9 mouse cellular contexts compared by ENCODE assay signal in the genomic region with DNA sequence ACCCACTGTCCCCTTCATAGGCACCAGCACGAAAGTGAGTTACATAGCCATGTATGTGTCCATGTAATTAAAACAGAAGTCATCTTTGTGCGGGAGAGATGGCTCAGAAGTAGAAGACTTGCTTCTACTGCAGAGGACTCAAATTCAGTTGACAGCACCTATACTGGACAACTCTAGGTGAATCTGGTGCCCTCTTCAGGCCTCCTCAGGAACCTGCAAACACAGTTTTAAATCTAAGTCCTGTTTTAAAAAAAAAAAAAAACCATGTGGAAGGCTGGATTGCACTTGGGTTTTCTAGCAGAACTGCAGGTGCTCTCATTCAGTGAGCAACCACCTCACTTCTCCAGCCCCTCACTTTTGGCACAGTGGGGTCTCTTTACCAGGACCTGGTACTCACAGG. TPM values are rescaled to one million over a fixed set of nuclear protein-coding genes. Genes with fewer than 3 reads are reported as not detected.
DNase-seq lines count a peak whose midpoint lies in the region; ATAC-seq lines count a peak whose summit lies in the region.
"Had no signal": no experiment of that assay in that cellular context is flagged by ENCODE, and none has a peak within 500 bp of the region (broad histone marks: within the 10 kb centered on the region; RNA-seq: fewer than 3 reads in every experiment).

No protein-coding gene starts in this region.

- 82% methylated on average over 2 of the region's 2 CpGs for WGBS in forebrain, embryonic 16.5 days
- WGBS in forebrain, embryonic 13.5 days: 87% methylated on average over 2 of the region's 2 CpGs
- WGBS in midbrain, embryonic 16.5 days: 85% methylated on average over 2 of the region's 2 CpGs
- 84% methylated on average over 2 of the region's 2 CpGs for WGBS in midbrain, embryonic 15.5 days

- no peak overlapping the region for H3K27ac ChIP-seq in forebrain, embryonic 16.5 days (ENCODE audit: low read length)
- no peak overlapping the region for H3K27ac ChIP-seq in forebrain, embryonic 13.5 days
- no peak overlapping the region for H3K27ac ChIP-seq in midbrain, embryonic 16.5 days (ENCODE audit: low read length)
- no peak overlapping the region for H3K27ac ChIP-seq in midbrain, embryonic 15.5 days

- no peak overlapping the region for H3K4me3 ChIP-seq in forebrain, embryonic 16.5 days (replicated peaks; ENCODE audit: low read length)
- H3K4me3 ChIP-seq in forebrain, embryonic 13.5 days: no peak overlapping the region
- no peak overlapping the region for H3K4me3 ChIP-seq in midbrain, embryonic 16.5 days (ENCODE audit: low read depth, low read length)
- H3K4me3 ChIP-seq in midbrain, embryonic 15.5 days: no peak overlapping the region

- H3K9me3 ChIP-seq in forebrain, embryonic 16.5 days (ENCODE audit: control insufficient read depth, low read length): no peaks in the 10 kb centered on the region
- no peaks in the 10 kb centered on the region for H3K9me3 ChIP-seq in forebrain, embryonic 13.5 days (replicated peaks)
- H3K9me3 ChIP-seq in midbrain, embryonic 16.5 days (replicated peaks; ENCODE audit: control insufficient read depth, low read length, poor library complexity, severe bottlenecking): no peaks in the 10 kb centered on the region
- no peaks in the 10 kb centered on the region for H3K9me3 ChIP-seq in midbrain, embryonic 15.5 days
- H3K9me3 ChIP-seq: G1E had no signal

- H3K27me3 ChIP-seq in forebrain, embryonic 16.5 days (replicated peaks; ENCODE audit: control insufficient read depth, insufficient read depth, low read length): no peaks in the 10 kb centered on the region
- no peaks in the 10 kb centered on the region for H3K27me3 ChIP-seq in forebrain, embryonic 13.5 days
- no peaks in the 10 kb centered on the region for H3K27me3 ChIP-seq in midbrain, embryonic 16.5 days (ENCODE audit: control insufficient read depth, insufficient read depth, low read depth, low read length)
- H3K27me3 ChIP-seq in midbrain, embryonic 15.5 days (replicated peaks): no peaks in the 10 kb centered on the region

- ATAC-seq in forebrain, embryonic 16.5 days: peak; percentile 22; the same call in 1 of the 2 replicates
- no peak for ATAC-seq in forebrain, embryonic 13.5 days
- ATAC-seq in midbrain, embryonic 16.5 days: peak; percentile 50; the same call in 1 of the 2 replicates
- ATAC-seq in midbrain, embryonic 15.5 days (replicated peaks): no peak
- peak; percentile 48; the same call in 1 of the 2 replicates for ATAC-seq in granulocyte monocyte progenitor cell, adult 5-6 weeks (replicated peaks; ENCODE audit: poor library complexity, severe bottlenecking)

- no peaks in the 10 kb centered on the region for H3K36me3 ChIP-seq in forebrain, embryonic 16.5 days (ENCODE audit: control insufficient read depth, insufficient read depth)
- no peaks in the 10 kb centered on the region for H3K36me3 ChIP-seq in forebrain, embryonic 13.5 days (ENCODE audit: poor library complexity, severe bottlenecking)
- H3K36me3 ChIP-seq in midbrain, embryonic 16.5 days (ENCODE audit: control insufficient read depth, insufficient read depth, low read length): no peaks in the 10 kb centered on the region
- H3K36me3 ChIP-seq in midbrain, embryonic 15.5 days (replicated peaks): no peaks in the 10 kb centered on the region
- H3K36me3 ChIP-seq: G1E had no signal

- no peak overlapping the region for H3K9ac ChIP-seq in forebrain, embryonic 16.5 days (replicated peaks; ENCODE audit: low read depth, low read length)
- H3K9ac ChIP-seq in forebrain, embryonic 13.5 days: no peak overlapping the region
- H3K9ac ChIP-seq in midbrain, embryonic 16.5 days (ENCODE audit: low read depth, low read length): no peak overlapping the region
- no peak overlapping the region for H3K9ac ChIP-seq in midbrain, embryonic 15.5 days

- no peak overlapping the region for H3K4me2 ChIP-seq in forebrain, embryonic 16.5 days (ENCODE audit: low read length)
- no peak overlapping the region for H3K4me2 ChIP-seq in forebrain, embryonic 13.5 days
- H3K4me2 ChIP-seq in midbrain, embryonic 16.5 days (ENCODE audit: low read length): no peak overlapping the region
- H3K4me2 ChIP-seq in midbrain, embryonic 15.5 days: no peak overlapping the region

- no peaks in the 10 kb centered on the region; the same call in 1 of the 2 replicates for H3K4me1 ChIP-seq in forebrain, embryonic 16.5 days (replicated peaks; ENCODE audit: control insufficient read depth, insufficient read depth, low read length)
- H3K4me1 ChIP-seq in forebrain, embryonic 13.5 days: no peaks in the 10 kb centered on the region
- no peaks in the 10 kb centered on the region for H3K4me1 ChIP-seq in midbrain, embryonic 16.5 days (ENCODE audit: control insufficient read depth, insufficient read depth, low read length)
- H3K4me1 ChIP-seq in midbrain, embryonic 15.5 days: peaks cover 5% of the 10 kb centered on the region; the same call in 1 of the 2 replicates

- DNase-seq in lung, postnatal 14 days: peak; percentile 58
- no peak for DNase-seq in ovary, postnatal 14 days (ENCODE audit: low spot score)
- DNase-seq in gastrocnemius, postnatal 10 days: no peak

RNA-seq across cellular contexts. Expression of gene Zfp704, which starts 16.1 kb away (rescaled TPM):
- polyA plus RNA-seq in forebrain, embryonic 16.5 days (2015; fragmentation: Nextera tagmentation; extraction: Ambion mirVana): 19.4 and 19.7 TPM in 2 replicates
- polyA plus RNA-seq in forebrain, embryonic 13.5 days (2015; fragmentation: Nextera tagmentation; extraction: Ambion mirVana): 10.6 and 10.9 TPM in 2 replicates
- polyA plus RNA-seq in midbrain, embryonic 16.5 days (2015; fragmentation: Nextera tagmentation; extraction: Ambion mirVana): 14.6 and 14.8 TPM in 2 replicates
- polyA plus RNA-seq in midbrain, embryonic 15.5 days (2015; fragmentation: Nextera tagmentation; extraction: Ambion mirVana): 13.7 and 13.8 TPM in 2 replicates
- total RNA-seq in granulocyte monocyte progenitor cell, adult 5-6 weeks (2014; fragmentation: Nextera tagmentation): 22.9 and 25.3 TPM in 2 replicates
- total RNA-seq in granulocyte monocyte progenitor cell, adult 5-6 weeks (2017): 15.6 and 15.7 TPM in 2 replicates
- 10 to 100 TPM; 13.4 to 16.6 TPM for total RNA-seq in gastrocnemius, postnatal 10 days (2021)

Comparison
In these comparisons a context has a peak if more than half of its experiments do, and no peak if none do; other contexts are left out.
1. ATAC-seq: peak in forebrain, embryonic 16.5 days (single experiment), midbrain, embryonic 16.5 days (single experiment) and granulocyte monocyte progenitor cell, adult 5-6 weeks (single experiment); none in forebrain, embryonic 13.5 days (single experiment) and midbrain, embryonic 15.5 days (single experiment).